Mouse (Mus musculus): ENCODE data around the gene Fam162a.
A peak's percentile ranks its signal among the peaks of the same experiment; 100 is the strongest.
"Not testable (repeated sequence)": the region's sequence is repeated elsewhere in the genome, so short reads cannot be mapped to it uniquely, and the experiment has no call there.

Fam162a gene

GRCm38 (mm10) chr16:36057933-36058475, 13.4 kb downstream of the Fam162a start:
- no peak for DNase-seq

GRCm38 (mm10) chr16:36056416-36056815, 15.0 kb downstream of the Fam162a start:
- no peak for DNase-seq

GRCm38 (mm10) chr16:36054920-36055319, 16.5 kb downstream of the Fam162a start:
- DNase-seq = no peak

- no peak for DNase-seq
Measured at GRCm38 (mm10) chr16:36053524-36054275, 17.7 kb downstream of the Fam162a start.

DNA sequence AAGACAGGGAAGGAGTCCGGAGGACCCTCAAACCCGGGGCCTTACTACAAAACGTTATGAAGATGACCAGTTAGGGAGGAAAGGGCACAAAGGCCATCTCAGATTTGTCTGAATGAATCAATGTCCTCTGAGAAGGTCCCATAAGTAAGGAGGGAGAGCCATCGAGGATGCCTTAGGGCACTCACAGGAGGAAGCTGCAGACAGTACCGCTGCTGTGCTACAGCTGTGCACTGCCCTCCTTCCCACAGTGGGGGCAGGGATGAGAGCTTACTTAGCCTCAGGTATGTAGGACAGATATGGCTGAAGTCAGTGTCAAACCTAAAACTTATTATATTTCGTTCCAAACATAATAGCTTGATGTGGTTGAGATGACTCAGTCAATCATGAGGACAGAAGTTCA, 19.9 kb downstream of the Fam162a start:
- DNase-seq = no peak

- DNase-seq = no peak
Measured at GRCm38 (mm10) chr16:36047538-36047937, 23.9 kb downstream of the Fam162a start.

DNA sequence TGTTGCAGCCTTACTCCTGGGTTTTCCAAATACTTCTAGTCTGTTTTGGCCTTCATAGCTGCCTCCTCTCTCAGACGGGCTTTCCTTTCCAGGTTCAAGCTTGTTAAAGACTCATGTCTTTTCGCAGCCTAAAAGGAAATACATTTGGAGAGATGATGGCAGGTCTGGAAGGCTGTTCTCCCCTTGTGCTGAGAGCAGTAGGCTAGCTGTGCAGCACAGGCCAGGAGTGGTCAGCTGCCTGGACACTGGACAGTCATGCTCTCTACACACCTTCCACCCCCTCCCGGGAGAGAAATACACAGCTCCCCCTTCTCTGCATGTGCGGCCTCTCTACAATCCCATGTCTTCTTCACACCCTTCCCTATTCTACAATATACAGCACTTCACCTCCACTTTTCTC, 27.4 kb downstream of the Fam162a start:
- no peak for DNase-seq

GRCm38 (mm10) chr16:36043073-36043472, 28.3 kb downstream of the Fam162a start:
- no peak for DNase-seq

GRCm38 (mm10) chr16:36041625-36042020, 29.8 kb downstream of the Fam162a start:
- DNase-seq = no peak

- peak; percentile 95 for DNase-seq
Measured at GRCm38 (mm10) chr16:36040640-36041624, 30.5 kb downstream of the Fam162a start, which contains the start of gene Wdr5b. Wdr5b (plus strand) TSS chr16:36041190.

DNA sequence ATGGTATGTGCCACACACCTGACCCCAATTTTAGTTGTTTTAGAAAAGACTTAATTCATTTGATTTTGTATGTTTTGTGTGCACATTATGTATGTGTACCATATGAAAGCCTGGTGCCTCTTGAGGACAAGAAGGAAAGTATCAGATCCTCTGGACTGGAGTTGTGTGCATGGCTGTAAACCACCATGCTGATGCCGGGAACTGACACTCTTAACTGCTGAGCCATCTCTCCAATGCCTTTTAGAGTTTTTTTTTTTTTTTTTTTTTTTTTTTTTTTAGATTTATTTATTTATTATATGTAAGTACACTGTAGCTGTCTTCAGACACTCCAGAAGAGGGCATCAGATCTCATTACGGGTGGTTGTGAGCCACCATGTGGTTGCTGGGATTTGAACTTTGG, 43.3 kb downstream of the Fam162a start:
- DNase-seq = not testable (repeated sequence)

- DNase-seq = no peak
Measured at GRCm38 (mm10) chr16:36016335-36016734, 55.1 kb downstream of the Fam162a start.

GRCm38 (mm10) chr16:36008396-36008795, 63.0 kb downstream of the Fam162a start:
- DNase-seq = no peak

GRCm38 (mm10) chr16:35998852-35999251, 72.5 kb downstream of the Fam162a start:
- DNase-seq = not testable (repeated sequence)

Measured in lung, postnatal 10 days (tissue).